Mouse (Mus musculus): ENCODE measurements around the gene Dlg5.

DNA sequence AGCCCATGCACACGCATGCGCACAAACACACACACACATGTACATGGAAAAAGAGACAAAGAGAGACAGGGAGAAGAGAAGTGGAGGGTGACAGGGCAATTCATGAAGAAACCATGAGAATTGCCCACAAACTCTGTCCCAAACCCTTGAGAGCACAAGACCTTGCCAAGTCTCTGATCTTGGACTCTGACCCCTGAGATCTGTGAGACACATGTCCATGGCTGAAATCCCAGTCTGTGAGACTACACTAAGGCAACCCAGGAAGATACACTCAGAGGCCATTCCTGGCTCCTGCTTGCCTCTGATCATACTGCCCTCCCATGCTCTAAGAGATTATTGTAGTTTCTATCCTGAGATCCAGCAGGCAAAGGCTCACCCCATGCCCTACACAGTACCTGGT, 44.9 kb downstream of the Dlg5 start:
- TF ChIP-seq CTCF (IDR thresholded peaks at IDR 0.05; ENCODE audit: borderline replicate concordance, extremely low read depth, insufficient read depth, insufficient read length) (no peak), POLR2A (IDR thresholded peaks at IDR 0.05; ENCODE audit: borderline replicate concordance, extremely low read depth, insufficient read depth, insufficient read length, poor library complexity, severe bottlenecking) (no peak)

All from brain, embryonic 14.5 days (tissue).